Mouse (Mus musculus): ENCODE results near the gene Chrng. TPM values are rescaled to one million over a fixed set of nuclear protein-coding genes. Genes with fewer than 3 reads are reported as not detected.

Chrng gene
- 5.0 TPM in 2 replicates for polyA plus RNA-seq (2014; fragmentation: Nextera tagmentation; extraction: Ambion mirVana)

GRCm38 (mm10) chr1:87204465-87204864, at the start of gene Chrng:
TSS of gene Chrng (plus strand) at chr1:87204657.
- H3K9me3 ChIP-seq (ENCODE audit: control insufficient read depth, low read length): no peaks in the 10 kb centered on the region
- H3K4me2 ChIP-seq (ENCODE audit: low read depth): no peak within 1 kb of the TSS
- H3K27me3 ChIP-seq (ENCODE audit: control insufficient read depth, insufficient read depth, low read length): peaks cover 9% of the 10 kb centered on the region; the same call in 1 of the 2 replicates
- no peak within 1 kb of the TSS for H3K9ac ChIP-seq (ENCODE audit: low read length)
- no peaks in the 10 kb centered on the region for H3K36me3 ChIP-seq (ENCODE audit: control insufficient read depth, insufficient read depth, low read length)
- no peak within 1 kb of the TSS for H3K4me3 ChIP-seq (ENCODE audit: low read depth, low read length)
- DNase-seq (ENCODE audit: low spot score) (no peak), ATAC-seq (ENCODE audit: insufficient read depth, low FRiP score, low TSS enrichment) (no peak)
- H3K4me1 ChIP-seq (ENCODE audit: control insufficient read depth, insufficient read depth, low read length): no peaks in the 10 kb centered on the region
- WGBS: 90% methylated on average over 7 of the region's 7 CpGs
- H3K27ac ChIP-seq (ENCODE audit: low read depth, low read length): no peak within 1 kb of the TSS

GRCm38 (mm10) chr1:87155531-87156198, 48.8 kb upstream of the Chrng start:
- ATAC-seq (ENCODE audit: insufficient read depth, low FRiP score, low TSS enrichment): no peak
- H3K36me3 ChIP-seq (ENCODE audit: control insufficient read depth, insufficient read depth, low read length): no peaks in the 10 kb centered on the region
- H3K4me1 ChIP-seq (ENCODE audit: control insufficient read depth, insufficient read depth, low read length): peaks cover 3% of the 10 kb centered on the region; the same call in 1 of the 2 replicates
- peak overlapping the region; percentile 61 for H3K4me2 ChIP-seq (ENCODE audit: low read depth)
- no peaks in the 10 kb centered on the region for H3K9me3 ChIP-seq (ENCODE audit: control insufficient read depth, low read length)
- peak overlapping the region; percentile 34 for H3K4me3 ChIP-seq (ENCODE audit: low read depth, low read length)
- H3K9ac ChIP-seq (ENCODE audit: low read length): peak overlapping the region; percentile 58
- peak overlapping the region; percentile 27; the same call in 1 of the 2 replicates for H3K27ac ChIP-seq (ENCODE audit: low read depth, low read length)
- WGBS: 4% methylated on average over 36 of the region's 56 CpGs
- H3K27me3 ChIP-seq (ENCODE audit: control insufficient read depth, insufficient read depth, low read length): peaks cover 79% of the 10 kb centered on the region
- DNase-seq (ENCODE audit: low spot score): peak; percentile 65

DNA sequence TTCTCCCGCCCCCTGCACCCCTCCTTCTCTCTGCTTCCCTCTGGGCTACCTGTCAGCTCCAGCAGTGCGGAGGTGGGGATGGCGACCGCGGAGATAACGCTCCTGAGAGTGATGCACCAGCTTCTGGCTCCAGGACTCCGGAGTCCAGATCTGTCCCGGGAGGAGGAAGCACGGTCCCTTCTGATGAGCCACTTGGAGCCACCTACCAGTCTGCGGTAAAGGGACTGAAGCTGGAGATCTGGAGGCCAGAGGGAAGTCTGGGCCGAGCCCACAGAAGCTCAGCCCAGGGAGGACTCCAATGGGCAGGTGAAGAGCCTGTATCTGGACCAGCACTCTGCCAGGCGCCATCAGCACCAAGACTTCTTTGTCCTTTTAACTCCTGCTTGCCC, 48.3 kb upstream of the Chrng start, which contains the start of gene Ecel1:
Gene Ecel1, minus strand, starts transcription at position 323 of the 389 bp plus-strand sequence.
- peak within 1 kb of the TSS; percentile 27; the same call in 1 of the 2 replicates for H3K27ac ChIP-seq (ENCODE audit: low read depth, low read length)
- ATAC-seq (ENCODE audit: insufficient read depth, low FRiP score, low TSS enrichment) (no peak), DNase-seq (ENCODE audit: low spot score) (no peak)
- H3K4me1 ChIP-seq (ENCODE audit: control insufficient read depth, insufficient read depth, low read length): peaks cover 3% of the 10 kb centered on the region; the same call in 1 of the 2 replicates
- no peaks in the 10 kb centered on the region for H3K9me3 ChIP-seq (ENCODE audit: control insufficient read depth, low read length)
- H3K4me3 ChIP-seq (ENCODE audit: low read depth, low read length): peak within 1 kb of the TSS; percentile 34
- H3K9ac ChIP-seq (ENCODE audit: low read length): peak within 1 kb of the TSS; percentile 58
- H3K4me2 ChIP-seq (ENCODE audit: low read depth): peak within 1 kb of the TSS; percentile 61
- 2% methylated on average over 12 of the region's 12 CpGs for WGBS
- peaks cover 82% of the 10 kb centered on the region for H3K27me3 ChIP-seq (ENCODE audit: control insufficient read depth, insufficient read depth, low read length)
- no peaks in the 10 kb centered on the region for H3K36me3 ChIP-seq (ENCODE audit: control insufficient read depth, insufficient read depth, low read length)

- Histone ChIP-seq H3K36me3 (ENCODE audit: control insufficient read depth, insufficient read depth, low read length) (no peaks in the 10 kb centered on the region), H3K9ac (ENCODE audit: low read length) (no peak overlapping the region), H3K4me1 (ENCODE audit: control insufficient read depth, insufficient read depth, low read length) (no peaks in the 10 kb centered on the region), H3K27ac (ENCODE audit: low read depth, low read length) (no peak overlapping the region), H3K27me3 (ENCODE audit: control insufficient read depth, insufficient read depth, low read length) (peaks cover 54% of the 10 kb centered on the region), H3K9me3 (ENCODE audit: control insufficient read depth, low read length) (no peaks in the 10 kb centered on the region), H3K4me3 (ENCODE audit: low read depth, low read length) (no peak overlapping the region), H3K4me2 (ENCODE audit: low read depth) (no peak overlapping the region)
- DNase-seq (ENCODE audit: low spot score) (no peak), ATAC-seq (ENCODE audit: insufficient read depth, low FRiP score, low TSS enrichment) (no peak)
- 83% methylated on average over 3 of the region's 3 CpGs for WGBS
Observed at GRCm38 (mm10) chr1:87159396-87159795, 45.1 kb upstream of the Chrng start.

DNA sequence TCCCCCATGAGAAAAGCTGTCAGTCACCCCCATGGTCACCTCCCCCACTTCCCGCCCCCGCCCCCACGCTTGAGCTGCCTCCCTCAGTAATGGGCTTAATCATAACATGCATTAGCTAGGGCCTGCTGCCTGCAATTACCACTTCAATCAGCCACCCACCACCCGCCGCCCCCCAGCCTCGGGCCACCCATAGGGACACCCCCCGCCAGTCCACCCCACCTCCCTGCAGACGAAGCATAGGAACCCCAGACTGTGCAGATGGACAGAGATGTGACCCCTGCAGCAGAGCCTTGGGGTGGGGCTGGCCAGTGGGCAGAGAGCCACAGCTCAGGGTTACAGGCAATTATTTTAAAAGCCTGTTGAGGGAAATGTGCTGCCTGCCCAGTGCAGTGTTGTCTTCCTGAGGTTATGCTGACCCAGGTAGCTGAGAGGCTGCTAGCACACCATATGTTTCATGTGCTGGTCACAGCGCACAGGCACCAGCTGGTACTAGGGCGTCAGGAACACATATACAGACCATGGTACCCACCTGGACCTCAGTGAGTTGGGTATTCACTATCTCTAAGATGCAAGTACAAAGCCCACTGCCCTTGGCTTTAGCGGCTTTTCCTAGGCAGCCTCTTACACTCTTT, 40.2 kb upstream of the Chrng start:
- H3K4me2 ChIP-seq (ENCODE audit: low read depth): no peak overlapping the region
- H3K4me1 ChIP-seq (ENCODE audit: control insufficient read depth, insufficient read depth, low read length): no peaks in the 10 kb centered on the region
- H3K36me3 ChIP-seq (ENCODE audit: control insufficient read depth, insufficient read depth, low read length): no peaks in the 10 kb centered on the region
- H3K9ac ChIP-seq (ENCODE audit: low read length): no peak overlapping the region
- H3K27me3 ChIP-seq (ENCODE audit: control insufficient read depth, insufficient read depth, low read length): peaks cover 10% of the 10 kb centered on the region
- no peak overlapping the region for H3K4me3 ChIP-seq (ENCODE audit: low read depth, low read length)
- DNase-seq (ENCODE audit: low spot score) (no peak), ATAC-seq (ENCODE audit: insufficient read depth, low FRiP score, low TSS enrichment) (peak; percentile 23; the same call in 1 of the 2 replicates)
- no peak overlapping the region for H3K27ac ChIP-seq (ENCODE audit: low read depth, low read length)
- H3K9me3 ChIP-seq (ENCODE audit: control insufficient read depth, low read length): no peaks in the 10 kb centered on the region
- WGBS: 35% methylated on average over 11 of the region's 11 CpGs

DNA sequence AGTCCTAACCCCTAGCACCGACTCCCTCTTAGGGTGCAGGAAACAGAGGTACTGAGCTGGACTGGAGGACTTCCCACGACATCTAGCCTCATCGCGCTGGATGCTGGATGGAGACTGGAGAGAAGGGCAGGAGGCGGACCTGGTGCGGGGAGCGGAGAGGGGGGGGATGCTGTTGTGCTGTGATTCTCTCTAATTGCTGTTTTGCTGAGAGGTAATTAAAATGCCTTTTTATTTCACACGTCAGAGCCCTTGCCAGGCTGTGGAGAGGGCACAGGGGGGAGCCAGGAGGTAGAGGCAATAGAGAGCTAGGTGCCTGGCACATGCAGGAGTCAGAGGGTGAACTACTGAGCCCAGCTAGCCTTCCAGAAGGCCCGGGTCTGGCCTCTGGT, 39.7 kb upstream of the Chrng start:
- Histone ChIP-seq H3K4me1 (ENCODE audit: control insufficient read depth, insufficient read depth, low read length) (no peaks in the 10 kb centered on the region; the same call in 1 of the 2 replicates), H3K4me3 (ENCODE audit: low read depth, low read length) (no peak overlapping the region), H3K36me3 (ENCODE audit: control insufficient read depth, insufficient read depth, low read length) (no peaks in the 10 kb centered on the region), H3K9ac (ENCODE audit: low read length) (no peak overlapping the region), H3K27me3 (ENCODE audit: control insufficient read depth, insufficient read depth, low read length) (peaks cover 10% of the 10 kb centered on the region), H3K9me3 (ENCODE audit: control insufficient read depth, low read length) (no peaks in the 10 kb centered on the region), H3K4me2 (ENCODE audit: low read depth) (no peak overlapping the region), H3K27ac (ENCODE audit: low read depth, low read length) (no peak overlapping the region)
- DNase-seq (ENCODE audit: low spot score) (no peak), ATAC-seq (ENCODE audit: insufficient read depth, low FRiP score, low TSS enrichment) (no peak)
- WGBS: 39% methylated on average over 9 of the region's 9 CpGs

GRCm38 (mm10) chr1:87170458-87170857, 34.0 kb upstream of the Chrng start:
- peak overlapping the region; percentile 11; the same call in 1 of the 2 replicates for H3K27ac ChIP-seq (ENCODE audit: low read depth, low read length)
- no peaks in the 10 kb centered on the region for H3K36me3 ChIP-seq (ENCODE audit: control insufficient read depth, insufficient read depth, low read length)
- ATAC-seq (ENCODE audit: insufficient read depth, low FRiP score, low TSS enrichment) (peak; percentile 60), DNase-seq (ENCODE audit: low spot score) (peak; percentile 42)
- H3K9me3 ChIP-seq (ENCODE audit: control insufficient read depth, low read length): no peaks in the 10 kb centered on the region
- 10% methylated on average over 18 of the region's 19 CpGs for WGBS
- H3K4me2 ChIP-seq (ENCODE audit: low read depth): no peak overlapping the region; the same call in 1 of the 2 replicates
- H3K4me3 ChIP-seq (ENCODE audit: low read depth, low read length): no peak overlapping the region
- H3K9ac ChIP-seq (ENCODE audit: low read length): no peak overlapping the region
- H3K27me3 ChIP-seq (ENCODE audit: control insufficient read depth, insufficient read depth, low read length): no peaks in the 10 kb centered on the region; the same call in 1 of the 2 replicates
- H3K4me1 ChIP-seq (ENCODE audit: control insufficient read depth, insufficient read depth, low read length): peaks cover 7% of the 10 kb centered on the region; the same call in 1 of the 2 replicates

GRCm38 (mm10) chr1:87171312-87171711, 33.1 kb upstream of the Chrng start:
- Histone ChIP-seq H3K36me3 (ENCODE audit: control insufficient read depth, insufficient read depth, low read length) (no peaks in the 10 kb centered on the region), H3K27me3 (ENCODE audit: control insufficient read depth, insufficient read depth, low read length) (no peaks in the 10 kb centered on the region), H3K9ac (ENCODE audit: low read length) (no peak overlapping the region), H3K4me3 (ENCODE audit: low read depth, low read length) (no peak overlapping the region), H3K27ac (ENCODE audit: low read depth, low read length) (no peak overlapping the region), H3K4me2 (ENCODE audit: low read depth) (no peak overlapping the region), H3K9me3 (ENCODE audit: control insufficient read depth, low read length) (no peaks in the 10 kb centered on the region), H3K4me1 (ENCODE audit: control insufficient read depth, insufficient read depth, low read length) (peaks cover 10% of the 10 kb centered on the region; the same call in 1 of the 2 replicates)
- 74% methylated on average over 1 of the region's 1 CpGs for WGBS
- DNase-seq (ENCODE audit: low spot score) (no peak), ATAC-seq (ENCODE audit: insufficient read depth, low FRiP score, low TSS enrichment) (no peak)

Data from neural tube, embryonic 11.5 days (tissue).